Mouse (Mus musculus) cerebellum, postnatal 10 days (tissue): ENCODE measurements around the gene Nlrp4f.

ENCODE experiments used
- DNase-seq, 2 experiments: peaks; one replicate each; pipeline ENCODE4 v3.0.0; 2021; ENCODE audit warnings: mixed read lengths in 2 of 2

Gene Nlrp4f

DNA sequence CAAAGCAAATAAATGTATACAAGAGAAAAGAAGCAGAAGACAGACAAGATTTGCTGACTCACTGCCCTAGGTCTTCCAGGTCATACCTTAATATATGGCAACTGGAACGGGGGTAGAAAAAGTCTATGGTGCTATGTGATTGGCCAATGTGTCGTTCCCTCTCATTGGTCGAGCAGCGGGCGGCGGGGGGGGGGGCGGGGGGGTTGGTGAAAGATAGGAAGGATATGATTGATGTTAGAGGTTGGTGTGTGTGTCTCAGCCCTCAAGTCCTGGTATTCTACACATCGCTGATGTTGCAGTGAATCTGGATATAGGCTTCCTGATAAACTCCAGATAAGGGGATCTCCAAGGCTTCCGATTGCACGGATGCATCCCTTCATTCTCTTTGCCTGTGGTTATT is at the start of gene Nlrp4f:
TSS of gene Nlrp4f (minus strand) at position 101 of the 400 bp plus-strand sequence.
- no peak for DNase-seq

DNA sequence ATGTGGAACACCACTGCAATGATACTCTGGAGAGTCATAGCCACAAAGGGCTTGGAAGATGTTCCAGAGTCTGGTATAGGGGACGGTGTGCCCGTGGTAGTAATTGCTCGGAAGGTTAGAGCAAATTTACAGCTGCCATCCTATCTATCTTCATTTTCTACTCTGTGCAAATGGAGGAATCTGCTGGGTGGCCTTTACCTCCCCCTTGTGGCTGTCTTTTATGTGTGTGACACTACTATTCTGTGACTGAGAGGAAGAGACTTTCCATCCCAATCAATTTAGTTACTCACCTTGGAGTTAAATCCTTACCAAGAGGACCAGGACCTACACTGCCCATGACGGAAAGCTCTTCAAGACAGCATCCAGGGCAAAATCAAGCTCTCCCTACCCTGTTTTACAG is 37.5 kb upstream of the Nlrp4f start:
- peak in 1 of 2 experiments; percentile 7 for DNase-seq

DNA sequence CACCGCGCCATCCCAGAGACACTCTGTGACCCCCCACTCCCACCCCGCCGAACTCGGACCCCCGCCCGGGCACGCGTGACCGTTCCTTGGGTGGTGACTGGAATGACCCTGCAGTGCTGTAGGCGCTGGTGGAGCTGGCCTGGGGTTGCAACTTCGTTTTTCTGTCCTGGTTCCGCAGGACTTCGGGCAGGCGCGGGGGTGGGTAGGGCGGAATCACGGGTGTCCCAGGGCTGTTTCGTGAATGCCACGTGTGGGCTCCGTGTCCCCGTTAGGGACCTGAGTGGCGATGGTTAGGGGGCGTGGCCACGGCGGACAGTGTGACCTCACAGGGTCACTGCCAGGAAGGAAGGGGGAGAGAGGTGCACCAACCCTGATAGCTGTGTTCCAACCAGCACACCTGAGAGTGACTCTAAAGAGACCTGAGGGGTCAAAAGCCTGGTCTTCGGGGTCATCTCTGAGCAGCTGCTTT is 36.6 kb upstream of the Nlrp4f start:
- peak in 1 of 2 experiments; percentile 40 for DNase-seq

DNA sequence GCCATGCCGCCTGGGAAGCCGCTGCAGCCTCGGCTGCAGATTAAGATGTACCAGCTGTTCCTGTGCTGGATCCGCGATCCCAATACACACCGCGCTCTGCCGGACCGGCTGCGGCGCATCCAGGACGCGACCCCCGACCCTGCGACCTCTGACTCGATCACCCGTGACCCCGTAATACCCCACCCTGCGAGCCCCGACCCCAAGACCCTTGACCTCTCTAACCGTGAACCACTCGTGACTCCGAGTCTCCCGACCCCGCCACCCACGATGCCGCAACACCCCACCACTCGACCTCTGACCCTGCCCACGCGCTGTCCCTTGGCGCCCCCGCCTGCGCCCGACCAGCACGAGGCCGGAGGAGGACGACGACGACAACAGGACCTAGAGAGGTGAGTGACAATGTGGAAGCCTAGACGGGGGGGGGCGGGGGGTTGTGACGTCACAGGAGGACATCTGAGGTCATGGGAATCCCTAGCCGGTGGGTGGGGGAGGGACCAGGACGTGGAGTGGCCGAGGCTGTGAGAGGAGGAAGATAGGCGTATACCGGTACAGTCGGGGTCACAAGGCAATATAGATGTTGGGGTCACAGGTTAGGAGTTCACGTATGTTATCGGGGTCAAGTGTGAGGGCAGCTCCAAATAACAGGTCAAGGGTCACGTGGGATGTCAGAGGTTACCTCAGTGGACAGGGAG is 36.0 kb upstream of the Nlrp4f start:
- no peak for DNase-seq

- peak; percentile 98 to 99 for DNase-seq
These were observed 35.4 kb upstream of the Nlrp4f start for GRCm38 (mm10) chr13:65241099-65241626.

GRCm38 (mm10) chr13:65240509-65241098 is 34.8 kb upstream of the Nlrp4f start:
- peak; percentile 98 to 99 for DNase-seq

GRCm38 (mm10) chr13:65237211-65237610 is 31.4 kb upstream of the Nlrp4f start:
- DNase-seq: no peak

DNA sequence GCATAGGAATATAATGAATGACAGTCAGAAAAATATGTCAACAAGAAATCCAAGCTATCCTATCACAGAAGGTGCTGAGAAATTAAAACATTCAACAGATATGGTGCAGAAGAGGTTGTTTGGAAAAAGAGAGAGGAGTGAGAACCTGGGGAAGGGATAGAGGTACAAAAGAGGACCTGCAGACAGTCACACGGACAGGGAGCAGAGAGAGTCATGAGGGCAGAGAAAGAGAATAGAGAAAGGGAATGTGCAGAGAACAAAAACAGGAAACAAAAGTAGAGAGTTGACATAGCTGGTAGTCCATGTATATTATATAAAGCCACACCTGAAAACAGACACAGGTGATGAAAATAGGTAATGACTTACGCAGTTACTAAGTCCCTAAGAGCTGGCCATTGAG is 20.9 kb upstream of the Nlrp4f start:
- DNase-seq: no peak

DNA sequence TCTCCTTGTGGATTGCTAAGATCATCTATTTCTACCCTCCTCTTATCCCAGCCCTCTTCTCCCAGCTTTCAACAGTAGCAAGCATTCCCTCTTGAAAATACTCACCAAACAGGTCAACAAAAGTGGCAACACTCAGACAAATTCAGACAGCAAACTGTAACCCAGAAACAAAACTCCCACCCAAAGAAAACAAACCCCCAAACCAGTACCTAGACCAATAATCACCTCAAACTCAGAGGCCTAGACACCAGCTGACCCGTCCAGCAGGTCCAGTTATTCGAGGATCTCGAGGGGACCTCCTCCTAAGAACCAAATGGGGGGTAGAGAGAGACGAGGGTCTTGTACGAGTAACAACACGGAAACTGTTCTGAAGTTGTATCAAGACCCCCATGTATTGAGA is 20.2 kb upstream of the Nlrp4f start:
- no peak for DNase-seq

DNA sequence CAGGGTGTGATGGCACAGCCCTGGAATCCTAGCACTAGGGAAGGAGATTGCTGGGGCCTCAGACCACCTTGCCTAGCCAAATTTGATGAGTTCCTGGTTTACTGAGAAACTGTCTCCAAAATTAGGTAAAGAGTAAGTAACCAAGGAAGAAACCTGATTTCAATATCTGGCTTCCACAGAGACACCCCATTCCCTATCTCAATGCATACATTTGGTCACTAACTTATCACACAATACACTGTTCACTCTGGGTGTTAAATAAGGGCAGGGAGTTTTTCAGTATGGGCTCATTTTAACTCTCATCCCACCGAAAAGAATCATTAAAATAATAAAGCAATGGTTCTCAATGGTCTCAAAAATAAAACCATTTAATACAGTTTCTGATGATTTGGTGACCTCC is 5.1 kb downstream of the Nlrp4f start:
- no peak for DNase-seq

DNA sequence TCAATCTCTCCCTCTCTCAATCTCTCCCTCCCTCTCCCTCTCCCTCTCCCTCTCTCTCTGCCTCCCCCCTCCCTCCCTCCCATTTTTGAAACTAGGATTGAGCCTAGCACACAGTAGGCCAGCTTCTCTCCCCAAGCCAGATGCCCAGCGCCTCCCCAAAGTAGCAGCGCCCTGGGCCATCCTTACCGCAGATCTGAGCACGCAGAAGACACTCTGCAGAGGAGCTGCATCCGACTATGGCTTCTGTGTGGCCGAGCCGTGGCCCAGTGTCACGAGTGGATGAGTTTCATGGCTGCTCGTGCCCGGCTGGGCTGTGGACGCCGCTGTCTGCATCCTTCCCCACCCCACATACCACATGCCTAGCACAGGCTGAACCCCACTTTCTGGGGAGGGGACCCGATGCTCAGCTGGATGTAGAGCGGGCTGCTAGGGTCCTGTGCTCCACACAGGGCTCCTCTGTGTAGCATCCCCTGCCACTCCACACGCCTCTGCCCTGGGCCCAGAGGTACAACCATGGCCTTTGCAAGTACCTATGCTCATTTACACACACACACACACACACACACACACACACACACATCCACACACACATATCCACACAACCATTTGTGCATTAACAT is 29.2 kb downstream of the Nlrp4f start:
- peak; percentile 1 for DNase-seq

GRCm38 (mm10) chr13:65175734-65176471 is 29.9 kb downstream of the Nlrp4f start:
- peak; percentile 38 to 53 for DNase-seq

DNA sequence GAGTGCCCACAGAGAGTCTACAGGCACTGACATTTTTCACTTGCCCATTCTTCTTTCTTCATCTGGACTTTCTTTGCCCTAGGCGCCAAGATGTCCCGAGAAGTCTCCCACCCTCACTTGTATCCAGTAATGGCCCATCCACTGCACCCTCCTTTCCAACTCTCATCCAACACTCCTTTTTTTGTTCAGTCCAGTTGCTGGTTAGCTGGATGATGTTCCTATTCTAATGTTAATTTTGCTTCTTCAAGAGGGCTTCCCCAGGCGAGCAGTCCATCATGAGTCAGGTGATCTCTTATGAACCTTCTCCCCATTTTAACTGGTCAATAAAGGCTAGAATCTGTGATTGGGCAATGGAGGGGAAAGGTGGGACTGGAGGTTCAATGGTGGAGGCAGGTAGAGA is 31.7 kb downstream of the Nlrp4f start:
- no peak for DNase-seq

GRCm38 (mm10) chr13:65149940-65150339 is 55.8 kb downstream of the Nlrp4f start, which contains the start of gene Olfr466:
TSS of gene Olfr466 (plus strand) at chr13:65150240.
- no peak for DNase-seq

- no peak for DNase-seq
These were observed 68.0 kb downstream of the Nlrp4f start, which contains the start of gene Olfr465-ps1 for GRCm38 (mm10) chr13:65137789-65138188. TSS of gene Olfr465-ps1 (plus strand) at chr13:65138089.
